Mouse (Mus musculus) B cell, adult 62 days (primary cell): ENCODE data around the gene Pcdh7. TPM values are rescaled to one million over a fixed set of nuclear protein-coding genes. Genes with fewer than 3 reads are reported as not detected.

Source experiments
- total RNA-seq: library from RNA; stranded (reverse); gene quantifications from 4 replicates; pipeline ENCODE4 v1.2.4, GENCODE M21; 2023

Gene Pcdh7
- total RNA-seq = not detected in 4 replicates

GRCm38 (mm10) chr5:57717906-57718875 is at the start of gene Pcdh7:
Gene Pcdh7 (plus strand): TSS chr5:57717967.

